Mouse (Mus musculus) kidney, adult 11 months (tissue): ENCODE results near the gene Zmiz1.
A peak's percentile ranks its signal among the peaks of the same experiment; 100 is the strongest.

ENCODE experiments used
- DNase-seq: peaks from one replicate; pipeline ENCODE4 v3.0.0; 2022

Zmiz1 gene

DNA sequence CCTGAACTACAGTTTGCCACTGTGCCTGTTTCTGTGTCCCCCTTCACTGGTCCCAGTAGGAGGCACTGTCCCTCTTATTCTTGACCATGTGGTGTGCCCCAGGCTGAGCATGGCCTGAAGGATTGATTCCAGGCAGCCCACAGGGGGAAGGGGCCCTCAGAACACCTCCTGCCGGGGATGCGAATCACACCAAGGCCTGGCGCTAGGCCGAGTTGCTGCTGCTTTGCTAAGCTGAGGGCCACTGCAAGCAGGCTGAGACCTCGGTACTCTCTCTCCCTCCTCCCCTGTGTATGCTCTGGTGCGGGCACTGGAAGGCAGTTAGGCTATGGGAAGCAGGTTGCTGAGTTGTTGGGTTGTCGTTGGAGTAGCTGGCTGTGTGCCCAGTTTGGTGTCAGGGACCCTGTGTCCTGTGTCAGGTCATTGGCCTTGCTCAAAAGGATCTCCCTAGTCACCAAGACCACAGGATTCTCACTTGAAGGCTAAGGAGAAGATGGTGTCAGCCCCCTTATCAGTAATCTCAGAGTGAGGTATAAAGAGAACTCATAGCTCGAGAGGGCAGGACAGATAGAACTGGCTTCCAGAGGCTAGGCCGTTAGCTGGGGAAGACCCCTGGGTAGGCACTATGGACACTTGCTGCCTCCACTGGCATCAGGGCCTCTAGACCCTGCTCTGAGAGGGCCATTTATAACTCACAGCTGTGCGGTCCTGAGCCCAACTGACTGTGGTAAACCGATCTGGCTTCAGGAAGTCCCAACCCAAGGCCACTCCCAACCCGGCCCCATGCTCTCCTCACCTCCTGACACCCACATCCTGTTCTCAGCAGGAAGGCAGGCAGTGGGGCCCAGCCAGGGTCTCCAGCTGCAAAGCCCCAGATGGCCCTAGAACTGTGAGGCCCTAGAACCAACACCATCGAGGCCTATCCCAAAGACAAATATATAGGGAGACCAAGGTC, 57.9 kb downstream of the Zmiz1 start:
- DNase-seq, result peak; percentile 61

GRCm38 (mm10) chr14:25518645-25519044, 59.7 kb downstream of the Zmiz1 start:
- DNase-seq, result no peak

- DNase-seq, result peak; percentile 59
Observed at GRCm38 (mm10) chr14:25519656-25520055, 60.7 kb downstream of the Zmiz1 start.

DNA sequence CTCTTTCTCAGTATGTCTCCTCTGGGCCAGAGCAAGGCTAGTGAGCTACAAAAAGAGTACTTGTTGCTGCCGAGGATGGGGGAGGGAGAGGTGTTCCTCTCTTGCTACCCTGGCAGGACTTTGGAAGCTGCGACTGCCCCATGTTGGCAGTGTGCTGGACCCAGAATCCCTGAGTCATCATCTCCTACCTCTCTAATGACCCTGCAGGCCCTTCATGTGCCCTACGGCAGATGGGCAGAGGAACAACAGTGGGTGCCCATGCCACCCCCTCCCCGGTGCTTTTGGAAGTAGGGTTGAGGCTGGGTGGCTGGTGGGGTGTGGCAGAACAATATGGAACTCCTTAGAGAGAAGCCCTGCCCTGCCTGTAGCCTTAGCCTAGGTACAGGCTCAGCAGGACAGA, 61.6 kb downstream of the Zmiz1 start:
- DNase-seq, result peak; percentile 89

- no peak for DNase-seq
Observed at GRCm38 (mm10) chr14:25520991-25521390, 62.0 kb downstream of the Zmiz1 start.

DNA sequence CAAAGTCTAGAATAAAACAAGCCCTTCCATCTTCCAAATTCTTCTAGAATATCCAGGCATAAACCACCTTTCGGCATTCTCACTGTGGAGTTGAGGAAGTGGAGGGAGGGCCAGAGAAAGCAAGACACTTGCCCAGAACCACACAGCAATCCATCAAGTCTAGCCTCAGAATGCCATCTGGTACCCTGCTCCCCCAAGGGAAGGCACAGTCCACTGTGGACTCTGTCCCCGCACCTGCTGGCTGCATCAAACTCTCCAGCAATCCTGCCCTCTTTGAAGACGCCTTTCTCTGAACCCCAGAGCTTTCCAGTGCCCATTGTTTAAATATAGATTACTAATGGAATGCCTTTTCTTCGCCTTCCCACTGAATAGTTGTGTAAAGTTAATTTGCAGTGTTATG, 62.5 kb downstream of the Zmiz1 start:
- no peak for DNase-seq

GRCm38 (mm10) chr14:25522415-25522814, 63.4 kb downstream of the Zmiz1 start:
- DNase-seq, result no peak

GRCm38 (mm10) chr14:25523230-25524110, 64.5 kb downstream of the Zmiz1 start:
- peak; percentile 93 for DNase-seq

DNA sequence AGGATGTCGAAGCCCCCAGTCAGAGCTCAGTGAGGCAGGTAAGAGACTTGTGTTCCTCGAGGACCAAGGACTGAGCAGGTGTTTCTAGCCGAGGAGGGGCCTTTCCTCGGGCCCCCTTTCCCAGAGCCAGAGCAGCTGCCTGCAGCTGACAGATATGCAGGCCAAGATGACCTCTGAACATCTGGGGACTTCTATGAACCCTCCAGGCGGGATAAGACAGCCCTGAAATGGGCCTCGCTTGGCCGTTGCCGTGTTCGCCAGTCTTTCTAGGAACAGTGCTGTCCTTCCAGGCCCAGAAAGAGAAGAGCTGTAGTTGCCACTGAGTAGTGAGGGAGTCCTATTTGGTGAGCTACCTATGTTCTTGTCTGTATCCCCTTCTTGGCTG, 65.1 kb downstream of the Zmiz1 start:
- no peak for DNase-seq

DNA sequence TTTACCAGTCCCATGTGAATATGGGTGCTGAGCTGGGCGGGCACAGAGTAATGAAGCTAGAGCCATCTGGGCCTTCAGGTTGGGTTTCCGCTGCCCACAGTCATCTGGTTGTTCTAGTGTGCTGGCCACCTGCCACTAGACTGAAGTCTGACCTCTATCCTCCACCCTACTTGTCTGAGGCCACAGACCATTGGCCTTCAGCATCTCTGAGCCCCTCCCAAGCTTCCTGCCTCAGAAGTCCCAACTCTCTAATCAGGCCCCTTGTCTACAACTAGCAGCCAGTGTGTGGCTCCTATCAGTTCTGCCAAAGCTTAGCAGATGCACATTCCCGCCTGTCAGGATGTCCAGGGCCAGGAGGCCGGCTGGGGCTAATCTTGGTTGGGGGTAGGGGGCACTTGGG, 65.9 kb downstream of the Zmiz1 start:
- peak; percentile 53 for DNase-seq

GRCm38 (mm10) chr14:25525729-25526128, 66.7 kb downstream of the Zmiz1 start:
- DNase-seq, result peak; percentile 80

DNA sequence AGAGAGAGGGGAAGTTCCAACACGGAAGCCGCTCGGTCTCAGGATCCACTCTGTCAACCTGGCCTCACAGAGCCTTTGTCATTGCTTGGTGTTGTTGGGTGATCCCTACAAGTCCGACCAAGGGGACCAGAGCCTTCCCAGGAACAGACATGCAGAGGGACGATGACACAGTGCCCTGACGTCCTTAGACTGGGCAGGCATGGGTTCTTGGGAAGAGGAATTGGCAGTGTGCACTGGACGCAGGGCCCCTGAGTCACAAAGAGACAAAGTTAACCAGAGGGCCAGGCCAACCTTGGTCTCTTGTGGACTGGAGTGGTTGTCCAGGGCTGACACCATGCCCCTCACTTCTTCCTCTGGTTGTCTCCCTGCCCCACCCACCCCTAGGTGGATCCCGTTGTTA, 67.9 kb downstream of the Zmiz1 start:
- DNase-seq, result no peak

DNA sequence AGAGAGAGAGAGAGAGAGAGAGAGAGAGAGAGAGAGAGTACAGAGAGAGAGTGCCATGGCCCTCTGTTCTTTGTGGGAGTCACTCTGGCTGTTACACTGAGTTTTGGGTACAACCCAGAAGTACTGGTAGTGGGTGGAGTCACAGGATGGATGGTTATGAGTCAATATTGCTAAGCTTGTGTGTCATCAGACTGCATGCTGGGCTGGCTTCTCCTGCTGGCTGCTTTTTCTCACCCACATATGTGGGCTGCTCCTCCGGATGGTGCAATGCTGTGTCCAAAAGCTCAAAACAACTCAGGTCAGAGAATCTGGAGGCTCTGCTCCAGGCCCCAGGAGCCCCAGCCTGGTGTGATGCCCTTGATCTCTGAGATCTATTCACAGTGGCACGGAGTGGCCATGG, 68.3 kb downstream of the Zmiz1 start:
- no peak for DNase-seq

DNA sequence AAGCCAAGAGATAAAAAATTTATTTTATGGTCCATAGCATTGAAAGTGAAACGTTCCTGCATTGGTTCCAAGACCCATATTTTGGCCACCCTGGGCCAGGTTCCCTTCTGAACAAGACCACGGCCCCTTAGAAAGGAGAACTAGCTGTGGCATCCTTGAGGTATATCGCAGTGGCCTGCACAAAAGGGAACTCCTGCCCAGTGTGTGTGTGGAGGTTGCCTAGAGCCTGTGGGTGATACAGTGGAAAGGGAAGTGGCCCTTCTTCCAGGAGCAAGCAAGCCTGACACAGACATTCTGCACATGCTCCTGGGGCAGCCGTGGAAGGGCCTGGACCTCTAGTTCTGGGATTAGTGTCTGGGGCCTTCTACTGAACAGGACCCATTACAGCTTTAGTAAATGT, 71.4 kb downstream of the Zmiz1 start:
- no peak for DNase-seq

DNA sequence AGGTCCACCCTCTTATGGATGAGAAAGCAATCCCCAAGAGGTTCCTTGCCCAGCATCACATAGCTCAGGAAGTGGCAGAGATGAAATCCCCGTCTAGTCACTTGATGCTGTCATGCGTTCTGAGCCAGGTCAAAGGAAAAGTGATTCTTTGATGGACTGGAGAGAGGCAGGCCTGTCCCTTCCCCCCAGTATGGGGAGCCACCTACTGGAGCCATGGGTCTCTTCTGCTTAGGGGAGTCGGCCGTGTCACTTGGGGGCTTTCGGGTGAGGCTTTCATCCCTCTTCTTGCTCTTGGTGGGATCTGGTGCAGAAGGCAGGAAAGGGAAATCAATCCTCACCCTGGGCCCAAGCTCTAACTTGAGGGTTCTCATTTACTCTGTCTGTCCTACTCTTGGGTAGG, 71.8 kb downstream of the Zmiz1 start:
- no peak for DNase-seq

DNA sequence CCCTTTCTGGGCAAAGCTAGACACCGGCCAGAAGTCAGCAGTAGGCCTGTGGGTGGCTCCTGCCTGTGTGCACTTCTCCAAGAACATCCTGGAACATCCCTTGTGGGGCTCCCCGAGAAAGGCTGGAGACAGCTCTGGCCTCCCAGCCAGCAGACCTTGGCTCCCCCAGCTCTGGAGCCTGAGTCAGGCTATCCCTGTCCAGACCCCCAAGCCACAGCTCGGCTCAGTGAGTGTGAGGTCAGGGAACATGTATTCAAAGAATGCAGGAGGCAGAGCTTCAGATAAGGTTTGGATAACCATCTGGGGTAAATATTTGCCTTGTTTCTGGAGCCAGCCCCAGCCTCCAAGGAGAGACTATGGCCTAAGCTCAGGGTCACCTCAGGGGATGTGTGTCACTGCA, 74.0 kb downstream of the Zmiz1 start:
- DNase-seq, result peak; percentile 39

GRCm38 (mm10) chr14:25533631-25534395, 74.8 kb downstream of the Zmiz1 start:
- DNase-seq, result no peak

DNA sequence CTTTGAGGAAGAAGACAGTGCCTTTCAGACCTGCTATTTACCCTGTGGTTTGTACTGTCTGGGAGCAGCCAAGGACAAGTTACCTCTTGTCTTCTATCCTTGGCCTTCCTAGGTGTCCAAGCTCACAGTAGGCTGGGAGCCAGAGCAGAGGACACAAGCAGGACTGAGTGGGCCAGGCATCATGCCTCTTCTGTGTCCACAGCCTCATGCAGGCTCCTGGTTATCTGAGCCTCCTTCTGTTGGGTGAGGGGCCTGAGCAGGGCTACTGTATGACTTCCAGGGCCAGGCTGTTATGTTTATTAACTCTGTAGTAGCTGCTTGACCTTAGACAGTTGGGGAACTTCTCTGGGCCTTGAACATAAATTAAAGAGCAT, 75.4 kb downstream of the Zmiz1 start:
- no peak for DNase-seq

- DNase-seq, result no peak
Observed at GRCm38 (mm10) chr14:25534918-25535582, 76.1 kb downstream of the Zmiz1 start.

DNA sequence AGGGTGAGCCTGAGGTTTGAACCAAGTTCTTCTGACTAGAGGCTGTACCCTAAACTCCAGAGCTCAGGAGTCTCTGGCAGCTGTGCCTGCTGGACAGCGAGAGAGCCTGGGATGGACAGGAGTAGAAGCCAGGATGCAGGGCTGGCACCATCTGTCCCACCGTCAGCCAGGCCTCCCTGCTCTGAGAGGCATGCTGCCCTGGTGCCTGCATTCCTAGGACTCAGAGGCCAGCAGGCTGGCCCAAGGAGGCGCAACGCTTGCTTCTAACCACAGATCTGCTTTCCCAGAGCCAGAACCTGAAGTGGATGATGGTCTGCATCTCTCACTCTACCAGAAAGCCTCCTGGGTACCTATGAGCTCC, 76.6 kb downstream of the Zmiz1 start:
- no peak for DNase-seq

DNA sequence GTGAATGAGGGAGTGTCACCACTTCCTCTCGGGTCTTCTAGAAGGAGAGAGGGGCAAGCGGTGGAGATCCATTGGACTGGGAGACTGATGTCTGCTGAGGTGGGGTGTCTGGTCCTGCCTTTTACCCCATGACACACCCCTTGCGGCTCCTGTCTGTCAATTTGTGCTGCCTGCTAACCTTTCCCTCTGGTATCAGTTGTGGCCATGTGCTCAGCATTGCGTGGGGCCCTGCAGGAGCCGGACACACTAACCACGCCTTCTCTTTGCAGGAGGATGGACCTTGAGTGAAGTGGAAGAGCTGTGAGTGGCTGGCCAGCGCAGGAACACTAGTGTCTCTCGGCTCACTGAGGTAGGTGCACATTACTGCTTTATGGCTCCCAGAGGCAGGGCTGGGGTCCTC, 77.5 kb downstream of the Zmiz1 start:
- DNase-seq, result no peak

DNA sequence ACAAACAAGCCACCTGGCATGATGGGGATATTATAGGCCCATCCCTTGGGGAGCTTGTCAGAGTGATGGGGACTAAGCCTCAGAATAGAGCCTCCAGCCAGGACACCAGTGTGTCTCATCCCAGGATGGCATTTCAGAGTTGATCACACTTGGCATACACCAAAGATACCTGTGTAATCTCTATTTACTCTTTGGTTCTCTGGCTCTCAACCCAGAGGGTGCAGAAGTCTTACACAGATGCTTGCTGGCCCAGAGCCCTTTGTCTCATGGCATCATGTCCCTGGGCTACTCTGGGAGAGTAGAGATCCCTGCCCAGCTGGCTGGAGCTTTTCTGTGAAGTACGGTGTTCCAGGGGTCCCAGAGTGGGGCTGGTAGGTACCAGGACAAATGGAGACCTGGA, 78.4 kb downstream of the Zmiz1 start:
- DNase-seq, result no peak

GRCm38 (mm10) chr14:25538522-25538921, 79.5 kb downstream of the Zmiz1 start:
- DNase-seq, result no peak
